Mouse (Mus musculus) B cell, adult 2 months (primary cell): Measurements from ENCODE around the gene Gm44579.

Experiments
- DNase-seq, 2 experiments: peaks; one replicate each; pipeline ENCODE4 v3.0.0; 2022

Gene Gm44579

GRCm38 (mm10) chr15:98167645-98168621 lies 52.8 kb downstream of the Gm44579 start:
- peak; percentile 78 to 80 for DNase-seq

DNA sequence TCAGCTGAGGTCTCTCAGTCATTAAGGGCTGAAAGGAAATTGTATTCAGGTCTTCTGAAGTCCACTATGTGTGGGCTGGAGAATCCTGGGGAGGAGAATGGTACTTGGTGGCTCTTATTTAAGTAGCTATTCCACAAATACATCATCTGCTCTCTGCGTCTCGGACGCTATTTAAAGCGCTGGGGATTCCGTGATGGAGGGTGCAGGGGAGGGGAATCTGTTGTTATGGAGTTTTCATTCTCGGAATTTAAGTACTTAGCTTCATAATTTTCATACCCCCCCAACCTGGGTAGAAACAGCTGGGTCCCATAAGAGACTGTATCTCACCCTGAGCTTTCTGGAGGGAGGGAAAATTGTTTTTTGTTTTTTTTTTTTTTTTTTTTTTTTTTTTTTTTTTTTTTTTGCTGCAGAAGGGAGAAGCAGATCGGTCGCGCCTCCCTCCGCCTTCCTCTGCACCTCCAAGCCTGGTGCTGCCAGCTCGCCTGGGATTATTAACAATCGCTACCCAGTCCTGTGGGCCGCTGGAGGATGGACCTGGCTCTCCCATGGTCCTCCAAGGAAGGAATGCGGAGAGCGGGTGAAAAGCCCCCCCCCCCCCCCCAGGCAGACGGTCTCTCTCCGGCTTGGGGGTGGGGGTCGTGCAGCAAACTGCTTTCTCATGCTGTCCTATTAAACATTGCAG lies 53.7 kb downstream of the Gm44579 start, which contains the start of gene Ccdc184:
Gene Ccdc184 (plus strand): TSS at position 196 of the 682 bp plus-strand sequence.
- no peak for DNase-seq

DNA sequence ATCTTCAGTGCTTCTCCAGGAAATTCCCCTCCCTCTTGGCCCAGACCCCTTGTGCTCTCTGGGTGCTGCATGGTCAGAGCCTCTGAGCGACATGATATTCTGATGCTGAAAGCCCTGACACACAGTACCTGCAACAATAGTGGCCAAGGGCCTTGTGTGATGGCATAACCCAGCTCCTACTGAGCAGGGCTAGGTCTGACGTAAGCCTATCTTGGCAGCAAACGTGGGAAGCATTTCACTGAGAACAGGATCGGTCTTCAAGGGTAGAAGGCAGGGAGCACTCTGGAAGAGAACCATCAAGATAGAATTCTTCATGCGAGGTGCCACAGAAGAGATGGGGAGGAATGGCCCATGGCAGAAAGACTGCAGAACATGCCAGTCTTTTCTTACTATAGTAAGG lies 55.3 kb downstream of the Gm44579 start, which contains the start of gene Asb8:
Gene Asb8 (minus strand): TSS at position 101 of the 400 bp plus-strand sequence.
- no peak for DNase-seq

- DNase-seq, result no peak
Measured at GRCm38 (mm10) chr15:98162561-98162960, 58.2 kb downstream of the Gm44579 start.

DNA sequence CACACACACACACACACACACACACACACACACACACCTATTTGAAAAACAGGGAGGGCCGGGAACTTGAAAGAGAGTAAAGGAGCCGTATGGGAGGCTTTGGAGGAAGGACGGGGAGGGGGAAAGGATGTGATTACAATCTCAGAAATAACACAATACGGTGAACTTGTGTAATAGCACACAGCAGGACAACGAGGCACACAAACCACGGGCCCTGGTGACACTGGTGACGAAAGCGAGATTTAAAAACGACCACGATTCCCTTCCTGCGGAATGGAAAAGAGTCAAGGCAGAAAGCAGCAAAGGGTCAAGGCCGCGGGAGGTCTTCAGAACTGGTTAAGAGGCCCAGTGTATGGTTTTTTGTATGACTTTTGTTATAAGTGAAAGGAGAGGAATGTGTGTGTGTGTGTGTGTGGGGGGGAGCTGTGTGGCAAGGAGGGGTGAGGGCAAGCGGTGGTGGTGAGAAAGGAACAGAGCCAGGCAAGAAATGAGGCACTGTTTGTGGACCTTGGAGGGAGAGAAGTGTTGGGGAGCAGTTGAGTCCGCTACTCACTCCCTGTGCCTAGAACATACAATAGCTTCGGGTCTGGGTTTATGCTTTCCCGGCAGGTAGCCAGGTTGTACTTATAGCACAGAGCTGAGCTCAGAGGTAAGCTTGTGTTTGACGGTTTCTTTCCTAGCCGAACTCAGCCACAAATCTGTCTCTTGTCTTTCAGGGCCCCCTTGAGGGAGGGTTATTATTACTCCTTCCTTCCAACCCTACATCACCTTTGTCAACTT lies 59.6 kb downstream of the Gm44579 start:
- DNase-seq, result no peak

DNA sequence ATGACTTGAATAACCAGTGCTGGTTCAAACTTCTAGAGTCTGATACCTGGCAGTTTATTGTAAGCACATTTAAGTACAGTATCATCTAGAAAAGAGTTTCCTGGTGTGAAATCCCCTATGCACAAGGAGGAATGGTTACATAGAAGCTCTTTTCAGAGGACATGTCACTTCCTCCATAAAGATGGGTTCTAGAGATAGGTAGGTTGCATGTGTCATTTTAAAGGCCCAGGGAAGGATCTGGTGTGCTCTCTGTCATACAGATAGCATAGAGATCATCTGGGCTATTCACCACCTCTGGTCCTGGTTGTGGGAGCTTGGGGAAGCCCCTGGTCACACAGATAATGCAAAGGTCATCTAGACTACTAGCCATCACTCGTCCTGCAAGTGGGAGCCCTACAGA lies 63.5 kb downstream of the Gm44579 start:
- DNase-seq, result no peak

GRCm38 (mm10) chr15:98155944-98156343 lies 64.8 kb downstream of the Gm44579 start:
- no peak for DNase-seq

- no peak for DNase-seq
Measured at GRCm38 (mm10) chr15:98155272-98155671, 65.5 kb downstream of the Gm44579 start.

DNA sequence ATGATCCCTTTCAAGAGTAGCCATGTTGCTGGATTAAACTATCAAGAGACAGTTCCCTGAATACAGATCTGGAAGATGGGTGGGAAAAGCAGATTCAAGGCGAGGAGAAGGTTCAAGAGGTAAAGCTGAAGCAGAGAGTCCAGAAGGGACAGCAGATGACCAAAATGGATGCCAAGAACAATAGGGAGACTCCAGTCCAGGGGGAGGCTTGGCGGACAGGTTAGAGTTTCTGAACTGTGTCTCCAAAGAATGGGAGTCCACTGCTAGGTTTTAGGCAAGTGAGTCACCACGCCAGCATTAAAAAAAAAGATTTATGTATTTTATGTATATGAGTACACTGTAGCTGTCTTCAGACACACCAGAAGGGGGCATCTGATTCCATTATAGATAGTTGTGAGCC lies 66.1 kb downstream of the Gm44579 start:
- no peak for DNase-seq

GRCm38 (mm10) chr15:98154146-98154545 lies 66.6 kb downstream of the Gm44579 start:
- no peak for DNase-seq

- DNase-seq, result peak; percentile 48 to 49
Measured at GRCm38 (mm10) chr15:98153625-98154024, 67.2 kb downstream of the Gm44579 start.

DNA sequence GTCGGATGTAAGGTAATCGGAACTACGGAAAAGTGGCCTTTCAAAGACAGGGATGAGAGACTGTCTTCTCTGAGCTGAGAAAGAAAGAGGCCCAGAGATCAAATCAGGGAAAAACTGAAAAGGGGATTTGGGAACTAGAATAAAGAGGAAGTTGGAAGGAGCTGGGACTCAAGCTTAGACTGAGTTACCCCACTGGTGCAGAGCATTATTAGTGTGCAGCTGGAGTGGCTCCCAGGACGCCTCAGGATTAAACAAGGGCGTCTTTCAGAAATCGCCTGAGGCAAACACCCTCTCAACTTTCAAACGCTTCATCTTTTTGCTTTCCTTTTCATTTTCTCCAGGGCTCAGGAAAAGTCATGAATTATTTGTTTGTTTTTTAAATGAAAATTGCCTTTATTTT lies 67.9 kb downstream of the Gm44579 start:
- no peak for DNase-seq

GRCm38 (mm10) chr15:98149166-98149602 lies 71.6 kb downstream of the Gm44579 start:
- no peak for DNase-seq

DNA sequence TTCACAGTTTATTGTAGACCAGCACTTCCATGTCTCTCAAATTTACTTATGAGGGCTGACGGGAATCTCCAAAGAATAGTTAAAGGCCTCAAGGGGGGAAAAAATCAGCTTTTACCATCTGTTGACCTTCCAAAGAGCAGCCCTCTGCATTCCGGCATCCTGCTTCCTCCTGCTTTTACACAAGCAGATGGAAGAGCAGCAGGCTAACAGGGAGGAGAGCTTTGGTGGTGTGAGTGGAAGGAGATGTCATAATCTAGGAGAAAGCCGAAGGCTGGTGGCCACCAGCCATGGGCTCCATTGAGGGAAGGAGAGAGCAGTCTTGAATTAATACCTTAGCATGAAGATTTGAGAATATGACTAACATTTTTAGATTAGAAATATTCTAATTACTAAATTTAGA lies 72.4 kb downstream of the Gm44579 start:
- no peak for DNase-seq

GRCm38 (mm10) chr15:98145559-98146181 lies 75.1 kb downstream of the Gm44579 start:
- peak; percentile 88 to 89 for DNase-seq

- DNase-seq, result no peak
Measured at GRCm38 (mm10) chr15:98144861-98145507, 75.8 kb downstream of the Gm44579 start.

DNA sequence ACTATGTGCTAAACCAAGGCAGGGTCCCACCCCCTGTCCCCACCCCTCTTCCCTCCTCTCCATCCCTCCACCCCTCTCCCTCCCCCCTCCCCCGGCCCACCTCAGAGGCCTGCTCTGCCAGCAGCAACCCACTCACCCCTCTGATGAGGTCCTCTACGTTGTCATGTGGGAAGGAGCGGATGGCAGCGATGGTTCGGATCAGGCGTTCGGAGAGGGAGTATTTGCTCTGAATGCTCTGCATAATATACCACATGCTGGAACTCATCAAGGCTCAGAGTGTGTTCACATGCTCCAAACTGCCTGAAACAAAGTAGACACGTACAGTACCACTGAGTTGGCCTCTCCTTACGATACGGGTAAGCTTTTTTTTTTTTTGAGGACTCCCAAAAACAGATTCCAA lies 78.3 kb downstream of the Gm44579 start:
- DNase-seq, result no peak

DNA sequence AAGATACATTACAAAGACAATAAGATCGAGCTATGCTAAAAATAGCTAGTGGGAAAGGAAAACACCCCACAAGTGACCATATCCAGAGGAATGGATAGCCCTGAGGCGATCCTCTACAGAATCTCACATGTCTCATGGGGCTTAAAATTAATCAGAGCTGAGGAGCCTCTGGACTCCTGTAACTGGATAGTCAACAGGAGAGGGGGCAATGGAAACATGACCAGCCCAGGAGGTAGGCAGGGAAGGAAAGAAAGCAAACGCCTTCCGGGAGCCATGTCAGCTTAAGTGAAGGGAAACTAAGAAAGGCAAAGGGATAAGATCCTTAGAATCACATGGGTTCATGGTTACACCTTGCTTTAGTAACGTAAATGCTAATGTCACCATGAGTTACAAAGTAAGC lies 80.0 kb downstream of the Gm44579 start:
- no peak for DNase-seq

GRCm38 (mm10) chr15:98139763-98140162 lies 81.0 kb downstream of the Gm44579 start:
- DNase-seq, result no peak

DNA sequence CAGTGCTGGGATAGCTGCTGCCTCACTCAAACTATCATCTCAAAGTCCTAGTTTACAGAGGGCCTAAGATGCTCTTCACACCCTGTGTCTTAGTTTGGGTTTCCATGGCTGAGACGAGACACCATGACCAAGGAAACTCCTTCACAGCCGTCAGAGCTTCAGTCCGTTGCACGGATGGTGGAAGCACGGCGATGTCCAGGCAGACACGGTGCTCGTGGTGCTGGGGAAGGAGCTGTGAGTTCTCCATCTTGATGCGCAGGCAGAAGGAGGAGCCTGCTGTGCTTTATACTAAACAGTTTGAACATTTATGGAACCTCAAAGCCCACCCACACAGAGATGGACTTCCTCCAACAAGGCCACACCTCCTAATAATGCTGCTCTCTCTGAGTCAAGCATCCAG lies 83.9 kb downstream of the Gm44579 start:
- no peak for DNase-seq
